Mouse (Mus musculus): ENCODE results near the gene Bpifb4.

Gene Bpifb4

GRCm38 (mm10) chr2:153937843-153938242 is at the start of gene Bpifb4:
Bpifb4 (plus strand) TSS chr2:153938212.
- DNase-seq (ENCODE audit: low spot score): no peak

- DNase-seq (ENCODE audit: low spot score): no peak
Measured at GRCm38 (mm10) chr2:153899111-153899510, 38.9 kb upstream of the Bpifb4 start.

- DNase-seq (ENCODE audit: low spot score): no peak
Measured at GRCm38 (mm10) chr2:153900088-153900487, 37.9 kb upstream of the Bpifb4 start, which contains the start of gene Bpifb6. Bpifb6 (plus strand) TSS chr2:153900388.

- DNase-seq (ENCODE audit: low spot score): no peak
Measured at GRCm38 (mm10) chr2:153902726-153903125, 35.3 kb upstream of the Bpifb4 start.

- DNase-seq (ENCODE audit: low spot score): no peak
Measured at GRCm38 (mm10) chr2:153906626-153907025, 31.4 kb upstream of the Bpifb4 start.

GRCm38 (mm10) chr2:153914151-153914550 is 23.9 kb upstream of the Bpifb4 start:
- DNase-seq (ENCODE audit: low spot score): no peak

DNA sequence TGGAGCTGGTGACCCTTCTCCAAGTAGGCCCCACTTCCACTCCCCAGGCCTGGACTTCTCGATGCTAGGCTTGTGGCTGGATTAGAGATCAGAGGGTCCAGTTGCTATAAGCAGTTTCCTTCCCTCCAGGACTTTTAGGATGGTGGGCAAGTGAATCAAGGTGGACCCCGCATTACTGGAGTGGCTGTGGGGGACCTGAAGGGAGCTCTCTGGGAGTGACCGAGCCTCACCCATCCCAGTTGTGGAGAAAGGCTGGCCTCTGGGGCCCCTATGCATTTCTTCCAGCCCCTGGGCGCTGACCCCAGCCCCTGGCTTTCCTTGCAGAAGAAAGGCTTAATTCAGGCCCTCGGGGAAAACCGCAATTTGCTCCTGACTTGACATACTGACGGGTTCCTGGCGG is 20.1 kb upstream of the Bpifb4 start, which contains the start of gene Bpifb3:
Bpifb3 (plus strand) TSS at position 301 of the 400 bp plus-strand sequence.
- no peak for DNase-seq (ENCODE audit: low spot score)

- DNase-seq (ENCODE audit: low spot score): no peak
Measured at GRCm38 (mm10) chr2:153921246-153921645, 16.8 kb upstream of the Bpifb4 start.

- peak; percentile 36 for DNase-seq (ENCODE audit: low spot score)
Measured at GRCm38 (mm10) chr2:153929871-153930413, 8.1 kb upstream of the Bpifb4 start.

GRCm38 (mm10) chr2:153931125-153931524 is 6.9 kb upstream of the Bpifb4 start:
- DNase-seq (ENCODE audit: low spot score): no peak

GRCm38 (mm10) chr2:153933311-153933710 is 4.7 kb upstream of the Bpifb4 start:
- DNase-seq (ENCODE audit: low spot score): no peak

- DNase-seq (ENCODE audit: low spot score): no peak
Measured at GRCm38 (mm10) chr2:153935348-153935747, 2.7 kb upstream of the Bpifb4 start.

DNA sequence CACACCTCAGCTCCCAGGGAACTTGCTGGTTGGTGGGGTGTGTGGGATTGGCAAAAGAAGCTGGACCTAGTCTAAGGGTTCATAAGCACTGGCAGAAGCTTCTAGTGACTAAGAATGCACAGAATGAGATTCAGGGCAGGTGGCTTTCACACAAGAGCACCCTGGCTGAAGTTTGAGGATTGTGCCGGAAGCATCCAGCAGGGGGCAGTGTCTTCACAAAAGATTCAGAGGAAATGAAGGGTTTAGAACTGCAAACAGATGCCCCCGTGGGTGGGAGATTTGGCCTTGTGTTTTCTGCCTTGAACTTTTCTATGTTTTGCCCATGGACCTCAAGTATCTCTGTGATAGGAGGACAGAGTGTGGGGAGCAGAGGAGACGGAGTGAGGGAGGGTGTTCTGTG is 5.5 kb downstream of the Bpifb4 start:
- peak; percentile 39 for DNase-seq (ENCODE audit: low spot score)

- DNase-seq (ENCODE audit: low spot score): no peak
Measured at GRCm38 (mm10) chr2:153944567-153944966, 6.6 kb downstream of the Bpifb4 start.

GRCm38 (mm10) chr2:153952897-153953296 is 14.9 kb downstream of the Bpifb4 start:
- peak; percentile 47 for DNase-seq (ENCODE audit: low spot score)

- peak; percentile 61 for DNase-seq (ENCODE audit: low spot score)
Measured at GRCm38 (mm10) chr2:153953836-153954235, 15.8 kb downstream of the Bpifb4 start.

DNA sequence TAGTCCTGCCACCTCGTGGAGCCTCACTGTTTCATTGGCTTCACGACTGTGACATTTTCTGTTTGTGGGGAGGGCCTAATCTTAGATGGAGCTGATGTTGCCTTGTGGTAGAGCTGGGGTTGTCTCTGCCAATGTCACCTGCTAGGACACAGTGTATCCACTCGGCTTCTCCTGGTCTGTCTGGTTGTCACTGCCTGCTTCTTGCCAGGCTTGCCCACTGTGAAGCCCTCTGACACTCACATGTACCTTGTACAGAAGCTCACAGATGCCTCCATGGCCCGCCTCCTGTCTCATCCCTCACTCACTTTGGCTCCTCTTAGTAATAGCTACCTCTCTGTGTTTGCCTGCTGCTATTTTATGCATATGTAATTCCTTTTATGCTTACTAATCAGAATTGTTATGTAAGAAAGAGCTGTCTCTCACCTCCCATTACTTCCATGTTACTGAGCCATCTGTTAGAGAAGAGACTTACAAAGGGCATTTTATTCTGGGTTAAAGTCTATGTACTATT is 24.9 kb downstream of the Bpifb4 start:
- DNase-seq (ENCODE audit: low spot score): no peak

DNA sequence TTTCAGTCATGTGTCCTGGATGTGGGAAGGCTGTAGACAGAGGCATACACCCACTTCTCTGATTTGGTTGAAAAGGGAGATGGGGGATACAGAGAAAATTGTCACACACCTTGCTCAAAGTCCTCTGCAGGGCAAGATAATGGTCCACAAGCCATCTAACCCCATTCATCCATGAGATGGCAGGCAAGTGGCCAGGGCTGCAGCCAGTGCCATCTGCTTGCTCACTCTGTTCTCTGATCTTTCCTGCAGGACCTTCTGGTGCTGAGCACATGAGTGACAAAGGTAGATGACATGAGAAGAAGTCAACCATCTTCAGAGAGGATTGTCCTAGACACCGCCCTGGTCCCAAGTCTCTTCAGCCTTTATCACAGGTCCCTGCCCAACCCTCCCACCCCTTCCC is 25.3 kb downstream of the Bpifb4 start:
- no peak for DNase-seq (ENCODE audit: low spot score)

GRCm38 (mm10) chr2:153970221-153970620 is 32.2 kb downstream of the Bpifb4 start:
- no peak for DNase-seq (ENCODE audit: low spot score)

- no peak for DNase-seq (ENCODE audit: low spot score)
Measured at GRCm38 (mm10) chr2:153974582-153974981, 36.6 kb downstream of the Bpifb4 start, which contains the start of gene Bpifa6. Bpifa6 (plus strand) TSS chr2:153974945.

GRCm38 (mm10) chr2:153995770-153996169 is 57.8 kb downstream of the Bpifb4 start:
- peak; percentile 29 for DNase-seq (ENCODE audit: low spot score)

DNA sequence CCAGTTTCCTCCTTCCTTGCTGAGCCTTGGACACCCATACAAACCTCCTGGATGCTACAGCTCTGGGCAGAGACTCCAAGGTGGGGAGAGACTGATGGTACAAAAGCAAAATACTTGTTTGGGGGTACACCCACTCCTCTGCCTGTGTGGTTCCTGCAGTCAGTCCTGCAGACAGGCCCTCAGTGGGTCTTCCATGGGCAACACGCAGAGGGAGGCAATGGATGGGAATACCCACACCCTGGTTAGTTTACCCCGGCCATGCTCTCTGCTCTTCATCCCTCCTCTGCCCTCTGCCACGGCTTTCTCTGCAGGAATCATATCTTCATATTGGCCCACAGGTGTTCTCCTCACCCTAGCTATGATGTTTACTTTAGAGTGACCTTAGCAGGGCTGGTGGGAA is 62.5 kb downstream of the Bpifb4 start:
- DNase-seq (ENCODE audit: low spot score): no peak

DNA sequence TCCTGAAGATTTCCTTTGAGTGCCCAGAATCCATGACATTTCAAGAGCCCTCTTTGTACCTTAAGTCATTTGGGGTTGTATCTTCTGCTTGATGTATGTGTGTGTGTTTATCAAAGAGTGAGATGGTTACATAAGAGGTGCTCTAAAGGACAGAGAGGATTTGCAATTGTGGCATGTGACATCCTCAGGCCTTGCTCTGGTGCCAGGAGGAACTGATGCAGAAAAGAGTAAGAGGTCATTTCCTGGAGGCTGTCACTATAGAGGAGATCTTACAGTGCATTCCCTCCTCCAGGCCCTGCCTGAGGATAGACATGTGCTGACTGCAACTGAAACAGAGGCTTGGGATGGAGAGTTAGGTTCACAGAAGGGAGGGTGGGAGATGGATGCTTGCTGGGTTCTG is 63.0 kb downstream of the Bpifb4 start:
- no peak for DNase-seq (ENCODE audit: low spot score)

- no peak for DNase-seq (ENCODE audit: low spot score)
Measured at GRCm38 (mm10) chr2:154004456-154004855, 66.4 kb downstream of the Bpifb4 start.

All from c-Kit-positive CD71-positive TER-119-positive erythroid progenitor cells, embryonic 14.5 days (primary cell).